Mouse (Mus musculus): ENCODE measurements around the gene Inpp5a.

The Inpp5a gene

DNA sequence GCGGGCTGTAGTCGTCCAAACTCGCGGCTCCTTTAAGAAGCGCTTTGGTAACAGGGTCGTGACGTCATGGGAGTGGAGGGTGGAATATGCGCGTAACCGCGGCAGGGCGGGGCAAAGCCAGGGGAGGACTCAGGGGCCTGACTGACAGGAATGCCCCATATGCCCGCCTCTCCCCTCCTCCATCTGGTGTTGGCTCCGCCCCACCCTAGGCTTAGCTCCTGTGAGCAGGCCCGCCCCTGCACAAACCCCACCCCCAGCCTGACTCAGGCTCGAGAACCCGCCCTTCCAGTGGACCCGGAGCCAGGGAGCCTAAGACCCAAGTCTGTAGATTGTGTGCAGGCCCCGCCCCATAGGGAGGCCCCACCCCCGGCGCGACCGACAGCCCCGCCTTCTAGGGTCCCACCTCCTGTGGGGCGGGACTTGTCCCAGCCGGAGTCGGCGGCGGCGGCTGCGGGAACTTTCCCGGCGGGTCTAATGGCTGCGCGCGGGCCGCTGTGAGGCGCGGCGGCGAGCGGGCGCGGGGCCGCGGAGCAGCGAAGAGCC is at the start of gene Inpp5a:
TSS of gene Inpp5a (plus strand) at position 440 of the 543 bp plus-strand sequence.
- DNase-seq (ENCODE audit: low spot score): peak; percentile 99

DNA sequence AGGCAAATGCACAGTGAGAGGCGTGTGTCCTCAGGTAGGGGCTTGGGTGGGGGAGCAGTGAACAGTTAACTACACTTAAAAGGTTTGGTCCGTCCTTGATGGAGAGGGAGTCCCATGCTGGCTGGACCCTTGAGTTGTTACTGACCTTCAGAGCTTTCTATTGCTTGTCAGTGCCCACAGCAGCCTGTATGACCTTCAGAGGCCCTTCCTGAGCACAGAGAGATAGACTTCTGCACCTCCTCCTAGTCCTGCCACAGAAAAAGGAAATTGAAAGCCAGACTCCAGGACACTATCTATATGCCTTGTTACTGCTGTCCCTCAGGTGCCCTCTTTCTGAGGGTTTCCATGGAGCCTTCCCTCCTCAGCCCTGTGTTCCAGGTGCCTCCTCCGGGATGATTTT is 49.7 kb upstream of the Inpp5a start:
- no peak for DNase-seq (ENCODE audit: low spot score)

DNA sequence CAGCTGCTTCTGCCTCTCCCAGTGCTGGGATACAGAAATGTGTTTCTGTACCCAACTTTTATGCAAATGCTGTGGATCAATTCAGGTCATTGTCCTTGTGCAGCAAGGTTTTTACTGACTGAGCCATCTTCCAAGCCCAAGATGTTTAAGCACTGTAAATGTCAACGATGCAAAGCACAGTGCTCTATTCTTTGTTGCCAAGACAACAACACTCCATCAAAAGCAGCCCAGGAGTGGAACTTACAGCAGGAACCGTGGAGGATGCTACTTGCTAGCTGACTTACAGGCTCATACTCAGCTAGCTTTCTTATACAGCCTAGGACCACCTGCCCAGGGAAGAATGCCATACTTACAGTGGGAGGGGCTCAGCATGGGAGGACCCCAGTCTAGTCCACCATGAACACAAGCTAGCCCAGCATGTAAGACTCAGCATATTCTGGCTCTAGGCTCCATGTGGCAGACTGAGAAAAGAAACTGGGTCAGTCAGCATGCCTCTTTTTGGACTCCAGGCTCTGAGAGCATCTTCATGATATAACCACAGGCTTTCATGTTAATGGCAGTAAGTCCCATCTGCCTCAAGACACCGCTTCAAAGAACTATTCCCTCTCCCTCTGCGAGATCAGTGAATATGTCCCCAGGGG is 47.8 kb upstream of the Inpp5a start:
- DNase-seq (ENCODE audit: low spot score): no peak

DNA sequence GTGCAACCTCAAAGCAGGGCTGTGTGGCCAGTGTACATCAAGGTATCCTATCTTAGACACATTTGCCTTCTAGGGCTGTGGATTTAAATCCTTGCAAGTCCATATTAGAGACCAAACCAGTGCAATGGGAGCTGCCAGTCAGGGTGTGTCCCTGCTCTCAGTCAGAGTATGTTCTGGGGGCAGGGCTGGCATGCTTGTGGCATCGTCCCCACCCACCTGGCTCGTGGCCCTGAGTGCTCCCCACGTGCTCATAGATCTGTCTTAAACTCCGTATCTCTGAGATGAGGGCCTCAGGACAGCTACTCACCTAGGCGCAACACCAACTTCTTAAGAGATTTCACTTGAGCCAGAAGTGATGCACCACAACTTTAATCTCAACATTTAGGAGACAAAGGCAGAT is 46.1 kb upstream of the Inpp5a start:
- no peak for DNase-seq (ENCODE audit: low spot score)

DNA sequence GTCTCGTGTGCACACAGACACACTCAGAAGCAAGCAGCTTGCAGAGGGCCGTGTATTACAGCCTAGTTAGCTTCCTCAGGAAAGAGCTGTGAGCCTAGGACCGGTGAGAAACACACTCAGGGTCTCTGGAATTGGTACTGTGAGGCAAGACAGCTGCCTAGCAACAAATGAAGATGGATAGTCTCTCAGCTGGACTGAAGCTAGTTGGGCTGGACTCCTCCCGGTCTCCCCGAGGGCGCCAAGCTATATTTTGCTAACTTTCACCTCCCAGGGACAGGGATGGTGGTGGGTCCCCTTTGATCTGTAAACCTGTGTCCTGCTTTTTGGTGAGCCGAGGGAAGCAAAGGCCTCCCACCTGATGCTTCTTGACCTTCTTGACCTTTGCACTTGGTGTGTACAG is 41.9 kb upstream of the Inpp5a start:
- no peak for DNase-seq (ENCODE audit: low spot score)

DNA sequence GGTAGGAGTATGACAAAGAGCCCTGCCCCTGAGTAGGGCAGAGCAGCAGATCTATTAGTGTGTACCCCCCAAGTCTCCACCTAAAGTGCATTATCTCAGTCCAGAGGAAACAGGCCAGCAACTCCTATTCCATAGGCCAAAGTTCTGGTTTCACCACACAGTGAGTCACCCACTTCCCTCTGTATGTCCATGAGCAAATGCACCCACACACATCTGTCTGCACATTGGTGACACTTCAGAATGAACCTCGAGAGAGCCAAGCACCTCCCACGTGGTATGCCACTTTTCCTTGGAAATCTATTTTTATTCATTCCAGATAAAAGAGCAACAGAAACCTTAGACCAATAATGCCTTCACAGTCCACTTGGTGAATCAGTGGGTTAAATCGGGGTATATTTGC is 38.3 kb upstream of the Inpp5a start:
- no peak for DNase-seq (ENCODE audit: low spot score)

DNA sequence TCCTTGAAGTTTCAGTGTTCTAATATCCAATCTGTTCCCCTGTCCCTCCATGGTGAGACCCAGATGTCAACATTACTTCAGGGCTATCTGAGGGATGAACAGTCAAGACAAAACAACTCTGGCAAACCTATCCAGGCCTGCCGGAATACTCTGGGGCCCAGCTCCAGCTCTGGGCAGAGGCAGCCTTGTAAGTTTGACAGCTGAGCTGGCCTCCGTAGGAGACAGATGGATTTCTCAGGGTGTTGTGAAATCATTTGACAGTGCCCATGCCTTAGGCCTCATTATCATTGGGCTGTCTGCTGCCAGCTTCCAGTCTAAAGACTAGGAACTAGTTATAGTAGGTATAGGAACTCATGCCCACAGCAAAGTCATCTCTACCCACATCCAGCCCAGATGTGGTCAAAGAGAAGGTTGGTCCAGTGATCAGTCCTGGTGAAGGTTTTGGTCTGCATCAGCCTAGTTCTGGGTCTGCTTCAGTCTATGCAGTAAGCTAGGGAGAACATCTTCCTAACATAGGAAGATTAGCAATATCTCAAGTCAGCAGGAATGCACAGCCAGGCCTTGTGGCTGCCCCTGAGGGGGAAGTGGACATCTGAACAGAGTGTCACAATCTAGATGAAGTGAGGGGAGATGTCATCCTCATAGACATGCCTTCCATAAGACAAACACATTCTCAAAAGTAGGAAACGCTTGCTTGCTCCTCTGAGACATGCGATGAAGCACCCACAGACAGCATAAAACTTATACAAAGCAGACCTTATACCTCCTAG is 34.4 kb upstream of the Inpp5a start:
- DNase-seq (ENCODE audit: low spot score): peak; percentile 82

DNA sequence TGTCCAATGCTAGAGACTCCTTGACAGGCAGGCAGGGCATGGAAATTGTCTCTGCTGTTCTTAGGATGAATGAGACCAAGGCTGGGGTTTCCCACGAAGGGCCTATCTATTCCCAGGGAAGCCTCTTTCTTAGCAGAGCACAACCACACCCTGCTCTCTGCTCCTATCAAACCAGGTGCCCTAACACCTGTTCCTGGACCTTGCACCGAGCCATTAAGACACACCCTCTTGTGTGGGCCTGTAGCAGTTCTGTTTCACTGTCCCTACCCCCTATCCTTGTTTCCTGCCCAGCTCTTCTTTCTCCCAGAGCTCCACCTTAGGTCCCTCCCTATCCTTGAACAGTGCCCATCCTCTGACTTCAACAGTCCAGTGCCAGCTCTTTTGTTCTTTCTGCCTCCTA is 31.9 kb upstream of the Inpp5a start:
- no peak for DNase-seq (ENCODE audit: low spot score)

DNA sequence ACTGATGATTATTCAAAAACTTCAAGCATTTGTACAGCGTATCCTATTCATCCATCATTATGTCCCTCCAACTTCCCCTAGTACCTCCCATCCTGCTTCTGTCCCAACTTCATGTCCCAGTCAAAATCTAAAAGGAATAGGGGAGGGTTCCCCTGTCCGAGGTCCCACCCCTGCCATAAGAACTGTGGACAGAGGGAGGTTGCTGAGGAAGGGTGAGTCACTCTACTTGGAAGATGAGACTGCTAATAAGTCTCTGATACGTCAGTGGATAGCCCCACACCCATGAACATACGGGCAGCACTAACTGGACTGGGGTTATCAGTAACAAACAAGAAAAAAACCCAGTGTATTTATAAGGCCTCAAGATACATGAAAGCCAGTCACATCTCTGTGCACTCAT is 29.0 kb upstream of the Inpp5a start:
- DNase-seq (ENCODE audit: low spot score): no peak

DNA sequence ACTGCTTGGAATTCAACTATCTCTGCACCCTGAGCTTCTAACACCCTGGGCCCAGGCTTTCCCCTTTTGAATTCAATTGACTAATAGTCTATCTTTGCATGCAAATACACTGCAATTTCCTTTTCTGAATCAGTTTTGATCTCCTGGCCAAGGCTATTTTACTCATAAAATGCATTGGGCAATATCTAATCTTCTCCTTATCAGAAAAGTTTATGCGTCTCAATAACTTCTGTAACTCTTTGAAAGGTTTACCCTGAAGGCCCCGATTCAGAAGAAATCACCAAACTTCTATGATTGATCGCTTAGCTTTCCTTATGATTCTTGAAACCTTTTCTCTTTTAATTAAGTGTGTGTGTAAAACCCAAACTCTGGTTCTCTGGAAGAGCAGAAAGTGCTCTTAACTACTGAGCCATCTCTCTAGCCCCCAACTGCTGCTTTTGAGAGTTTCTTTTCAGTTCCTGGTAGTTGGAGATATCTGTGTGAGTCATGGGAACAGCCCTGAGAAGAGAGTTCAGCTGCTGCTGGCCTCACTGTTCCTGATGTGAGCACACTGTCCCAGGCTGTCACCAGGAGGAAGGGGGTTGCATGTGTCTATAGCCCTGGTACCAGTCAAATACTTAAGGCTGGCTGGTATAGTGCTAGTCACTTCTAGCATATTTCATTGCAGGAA is 27.9 kb upstream of the Inpp5a start:
- DNase-seq (ENCODE audit: low spot score): no peak

DNA sequence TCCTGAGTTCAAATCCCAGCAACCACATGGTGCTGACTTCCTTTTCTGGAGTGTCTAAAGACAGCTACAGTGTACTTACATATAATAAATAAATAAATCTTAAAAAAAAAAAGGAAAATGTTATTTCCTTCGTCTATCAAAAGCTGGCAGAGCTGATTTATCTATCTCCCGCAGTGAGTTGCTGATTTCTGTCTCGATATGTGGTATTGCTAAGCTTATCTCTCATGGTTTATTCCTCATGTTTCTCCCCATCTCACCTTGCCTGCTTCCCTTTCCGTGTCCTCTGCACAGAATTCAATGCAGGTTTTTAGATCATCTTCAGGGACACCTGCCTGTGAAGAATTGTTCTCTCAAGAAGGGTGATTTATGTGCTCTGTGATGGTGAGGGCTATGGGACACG is 27.1 kb upstream of the Inpp5a start:
- no peak for DNase-seq (ENCODE audit: low spot score)

DNA sequence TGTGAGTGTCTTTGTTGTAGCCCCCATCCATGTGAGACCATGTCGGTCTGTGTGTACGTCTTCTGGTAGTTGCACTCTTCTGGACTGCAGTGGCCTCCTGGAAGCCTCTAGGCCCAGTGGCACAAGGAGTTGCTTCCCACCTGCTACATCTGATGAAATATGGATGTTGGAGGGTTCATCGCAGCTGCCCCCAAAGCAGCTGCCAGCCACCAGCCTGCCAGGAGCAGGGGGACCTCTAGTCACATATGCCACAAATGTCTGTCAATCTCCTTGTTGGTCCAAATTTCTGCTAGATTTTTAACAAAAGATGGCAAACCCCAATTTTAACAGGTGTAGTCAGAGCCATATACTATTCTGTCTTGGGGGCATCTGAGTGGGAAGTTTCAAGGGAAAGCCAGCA is 26.4 kb upstream of the Inpp5a start:
- no peak for DNase-seq (ENCODE audit: low spot score)

DNA sequence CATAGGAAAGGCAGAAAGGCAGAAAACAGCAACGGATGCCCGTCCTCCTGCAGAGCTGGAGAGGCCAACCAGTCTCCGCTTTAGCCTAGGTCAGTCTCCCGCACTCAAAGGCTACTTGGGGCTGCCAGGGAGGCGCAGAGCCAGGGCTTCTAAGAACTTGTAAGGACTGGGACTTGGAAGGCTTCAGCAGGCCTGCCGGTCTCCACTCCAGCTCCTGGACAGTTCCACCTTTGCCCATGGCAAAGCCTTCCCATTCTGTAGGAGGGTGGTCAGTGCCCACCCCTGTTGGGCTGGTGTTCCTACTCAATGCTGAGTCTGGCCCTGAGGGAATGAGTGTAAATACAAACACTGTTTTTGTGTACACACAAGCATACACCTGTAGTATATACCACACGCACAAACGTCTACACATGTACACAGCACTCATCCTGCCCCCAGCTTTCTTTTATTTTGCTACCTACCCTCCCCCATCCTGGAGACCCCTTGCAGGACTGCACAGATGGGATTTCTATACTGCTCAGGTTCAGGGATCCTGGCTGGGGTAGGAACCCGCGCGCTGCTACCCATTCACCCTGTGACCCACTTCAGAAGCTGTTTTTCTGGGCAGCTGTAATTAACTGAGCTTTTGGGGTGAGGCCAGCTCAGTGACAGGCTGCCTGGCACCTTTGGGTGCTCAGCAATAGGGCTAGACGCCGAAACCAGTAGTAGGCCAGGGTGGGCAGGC is 25.5 kb upstream of the Inpp5a start:
- DNase-seq (ENCODE audit: low spot score): peak; percentile 64

DNA sequence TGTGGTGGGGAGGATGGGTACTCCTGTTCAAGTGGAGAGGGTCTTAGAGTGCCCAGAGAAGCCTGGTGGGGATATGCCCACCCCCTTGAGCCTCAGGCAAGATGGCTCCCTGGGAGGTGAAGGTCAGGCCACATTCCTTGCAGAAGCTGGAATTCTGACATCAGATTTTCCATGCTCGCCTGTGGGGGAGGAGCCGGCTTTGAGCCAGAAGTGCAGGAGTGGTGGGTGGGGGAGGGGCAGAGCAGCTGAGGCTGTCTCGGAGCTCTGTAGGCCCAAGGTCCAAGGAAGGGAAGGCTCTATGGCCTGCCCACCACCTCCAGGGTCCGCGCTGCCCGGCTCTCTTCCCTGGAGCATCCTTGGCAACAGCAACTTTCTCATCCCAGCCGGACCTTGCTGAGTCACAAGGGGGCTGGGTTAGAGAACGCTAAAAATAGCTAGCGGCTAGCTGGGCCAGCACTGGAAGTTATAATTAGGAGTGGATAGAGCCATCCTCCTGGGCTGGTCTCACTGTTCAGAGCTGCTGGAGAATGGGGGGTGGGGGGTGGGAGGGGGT is 24.8 kb upstream of the Inpp5a start:
- DNase-seq (ENCODE audit: low spot score): peak; percentile 78

DNA sequence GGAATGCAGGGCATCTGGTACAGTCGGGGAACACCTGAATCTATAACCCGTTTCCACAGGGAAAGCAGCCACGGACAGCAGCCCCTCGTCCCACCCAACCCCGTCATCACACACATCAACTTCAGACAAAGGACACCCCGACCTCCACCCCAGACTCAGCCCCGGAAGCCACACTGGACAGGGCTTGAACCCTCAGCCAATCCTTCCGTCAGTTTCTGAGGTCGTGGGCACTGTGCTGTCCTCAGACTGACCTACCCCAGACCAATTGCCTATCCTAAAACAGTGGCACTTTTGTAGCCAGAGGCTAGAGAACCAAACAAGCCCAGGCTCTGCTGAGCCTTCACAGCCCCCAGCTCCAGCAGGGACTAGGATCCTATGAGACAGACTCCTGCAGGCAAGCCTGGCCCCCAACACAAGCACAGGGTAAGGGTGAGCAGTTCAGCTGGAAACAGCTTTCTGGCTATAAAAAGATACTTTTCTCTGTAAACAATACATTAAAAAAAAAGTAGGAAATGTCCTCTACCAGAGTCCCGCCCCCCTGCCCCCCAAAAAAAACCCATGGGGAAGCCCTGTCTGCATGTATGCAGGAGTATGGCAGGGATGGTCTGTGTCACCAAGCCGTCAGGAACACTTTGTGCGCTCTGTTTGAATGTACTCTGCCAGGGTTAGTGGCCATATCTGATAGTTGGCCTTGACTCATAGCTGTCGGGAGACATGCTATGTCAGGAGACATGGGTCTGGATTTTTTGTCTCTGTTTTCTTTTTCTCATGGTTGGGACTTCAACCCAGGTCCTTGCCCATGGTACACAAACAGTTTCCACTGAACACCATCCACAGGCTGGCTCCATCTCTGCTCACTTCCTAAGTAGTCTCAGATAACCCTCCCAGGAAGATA is 23.7 kb upstream of the Inpp5a start:
- no peak for DNase-seq (ENCODE audit: low spot score)

DNA sequence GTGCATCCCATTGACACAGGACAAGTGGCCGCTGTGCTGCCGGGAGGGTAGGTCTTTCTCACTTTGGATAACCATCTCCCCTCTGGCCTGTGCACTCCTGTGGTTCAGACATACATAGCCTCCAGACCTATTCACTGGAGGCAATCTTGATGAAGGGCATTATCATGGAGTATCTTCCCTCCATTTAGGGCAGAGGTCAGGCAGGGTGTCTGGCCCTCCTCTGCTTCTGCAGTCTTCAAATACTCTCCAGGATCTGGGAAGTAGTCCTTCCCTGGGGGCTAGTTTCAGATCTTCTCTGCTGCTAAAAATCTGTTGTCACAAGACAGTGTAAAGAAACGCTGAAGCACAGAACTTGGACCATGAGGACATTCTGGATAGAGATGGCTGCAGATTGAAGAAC is 22.8 kb upstream of the Inpp5a start:
- DNase-seq (ENCODE audit: low spot score): no peak

DNA sequence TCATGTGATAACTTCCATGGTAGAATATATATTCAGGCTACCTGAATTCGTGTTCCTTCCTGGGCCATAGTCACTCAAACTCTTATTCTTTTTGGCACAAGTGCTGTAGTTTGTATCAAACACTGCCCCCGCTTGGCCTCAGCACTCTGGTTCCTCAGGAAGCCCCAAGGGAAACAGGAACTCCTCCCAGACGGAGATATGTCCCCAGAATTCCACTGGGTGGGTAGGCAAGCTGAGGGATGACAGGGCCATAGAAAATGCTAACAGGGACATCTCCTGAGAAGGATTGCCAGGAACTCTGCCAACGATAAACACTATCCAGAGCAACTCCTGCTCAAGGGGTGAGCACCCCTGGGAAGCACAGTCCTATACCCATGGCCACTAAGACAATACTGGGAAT is 22.4 kb upstream of the Inpp5a start:
- DNase-seq (ENCODE audit: low spot score): no peak

DNA sequence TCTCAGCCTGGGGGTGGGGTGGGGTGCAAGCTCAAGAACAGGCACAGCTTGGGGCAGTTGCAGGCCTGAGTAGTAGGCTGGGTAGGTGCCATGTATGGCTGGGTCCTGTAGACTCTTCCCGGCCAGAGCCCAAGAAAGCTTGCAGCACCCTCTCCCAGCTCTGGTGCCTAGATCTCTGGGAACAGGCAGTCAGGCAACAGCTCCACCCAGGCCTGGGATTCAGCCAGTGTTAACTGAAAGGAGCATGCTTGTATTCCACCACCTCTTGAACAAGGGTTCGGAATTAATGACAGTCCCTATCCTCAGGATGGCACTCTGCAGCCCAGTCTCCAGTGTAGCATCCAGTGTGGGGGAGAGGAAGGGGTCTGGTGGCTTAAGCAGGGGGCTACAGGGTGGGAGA is 20.7 kb upstream of the Inpp5a start:
- DNase-seq (ENCODE audit: low spot score): peak; percentile 68

DNA sequence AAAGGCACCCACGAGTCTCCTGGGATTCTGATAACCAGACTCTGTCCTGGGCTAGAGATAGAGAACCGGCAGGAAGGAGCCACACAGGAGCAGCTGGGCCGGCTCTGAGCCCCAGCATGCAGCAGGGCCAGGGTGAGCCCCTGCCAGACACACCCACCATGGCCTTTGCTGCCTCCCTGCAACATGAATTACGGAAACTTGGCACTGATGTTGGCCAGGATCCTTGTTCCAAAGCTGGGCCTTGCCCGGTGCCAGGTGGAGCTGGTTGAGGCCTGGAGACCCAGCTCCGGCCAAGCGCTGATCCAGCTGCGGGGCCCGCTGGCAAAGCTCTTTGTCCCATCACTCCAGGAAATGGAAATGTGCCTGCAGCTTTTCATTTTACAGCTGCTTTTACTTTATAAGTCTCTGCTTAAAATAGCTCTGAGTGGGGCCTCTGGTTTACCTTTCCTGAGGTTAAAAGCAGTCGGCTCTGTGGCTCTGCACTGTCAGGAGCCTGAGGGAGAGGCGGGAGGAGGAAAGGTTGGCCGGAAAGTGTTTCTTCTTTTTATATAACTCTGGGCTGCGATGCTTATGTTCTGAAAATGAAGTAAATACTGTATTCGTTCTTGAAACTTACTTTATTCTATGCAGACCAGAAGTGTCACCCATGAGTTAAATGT is 20.1 kb upstream of the Inpp5a start:
- DNase-seq (ENCODE audit: low spot score): peak; percentile 58

DNA sequence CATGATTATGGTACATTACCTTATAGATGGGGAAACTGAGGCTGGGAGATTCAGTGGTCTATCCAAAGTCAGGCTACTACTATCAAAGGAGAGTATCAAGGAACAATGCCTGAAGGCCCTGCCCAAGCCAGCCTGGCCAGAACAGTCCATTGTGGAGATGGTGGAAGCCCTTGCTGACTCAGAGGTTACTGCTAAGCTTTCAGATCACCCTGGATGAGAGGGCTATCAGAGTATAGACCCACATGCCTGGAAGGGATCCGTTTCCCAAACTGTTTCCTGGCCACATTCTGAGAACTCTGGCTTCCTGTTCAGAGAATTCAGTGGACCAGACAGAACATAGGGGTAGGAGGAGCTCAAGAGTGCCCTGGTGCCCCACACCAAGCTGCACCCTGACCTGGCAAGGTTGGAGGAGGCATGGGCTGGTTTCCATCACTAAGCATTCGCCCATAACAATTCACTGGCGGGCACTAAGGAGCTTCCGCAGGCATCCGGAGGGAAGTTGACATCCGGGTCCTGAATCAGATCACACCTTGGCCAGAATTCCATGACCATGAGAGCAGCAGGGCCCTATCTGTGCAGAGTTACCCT is 19.3 kb upstream of the Inpp5a start:
- no peak for DNase-seq (ENCODE audit: low spot score)
